Mouse (Mus musculus): ENCODE data around the gene Mtmr1. TPM values are rescaled to one million over a fixed set of nuclear protein-coding genes. Genes with fewer than 3 reads are reported as not detected.

Mtmr1 gene
- polyA plus RNA-seq, 1 experiment: 5.3 TPM

DNA sequence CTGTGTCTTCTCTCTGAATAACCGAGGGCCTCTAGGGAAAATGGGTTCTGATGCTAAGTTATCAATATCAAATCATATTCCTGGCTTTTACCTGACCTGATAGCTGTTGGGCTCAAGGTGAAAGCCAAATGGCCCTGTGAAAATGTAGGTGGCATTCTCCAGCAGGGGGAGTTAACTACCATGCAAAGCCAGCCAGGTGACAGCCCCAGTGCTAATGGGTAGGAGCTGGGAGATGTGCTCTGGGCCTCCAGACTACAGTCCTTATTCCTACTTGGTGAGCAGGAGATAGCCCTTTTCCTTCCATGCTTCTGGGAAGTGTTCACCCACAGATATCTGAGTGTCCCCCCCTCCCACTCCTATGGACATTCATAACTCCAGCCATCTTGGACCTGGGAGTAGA is 60.3 kb downstream of the Mtmr1 start:
- H3K4me3 ChIP-seq (ENCODE audit: control insufficient read depth, low read depth, low read length): no peak overlapping the region
- no peak for TF ChIP-seq CTCF (IDR thresholded peaks at IDR 0.05; ENCODE audit: control insufficient read depth, insufficient read depth, insufficient replicate concordance, low read depth, low read length)
- no peaks in the 10 kb centered on the region for H3K4me1 ChIP-seq (ENCODE audit: control insufficient read depth, insufficient read depth, low read length)
- no peaks in the 10 kb centered on the region for H3K27me3 ChIP-seq (ENCODE audit: control insufficient read depth, insufficient read depth, low read length)
- no peaks in the 10 kb centered on the region for H3K36me3 ChIP-seq (ENCODE audit: control insufficient read depth, insufficient read depth, low read length)
- no peak overlapping the region for H3K27ac ChIP-seq (ENCODE audit: control insufficient read depth, insufficient read depth, low read depth, low read length)

DNA sequence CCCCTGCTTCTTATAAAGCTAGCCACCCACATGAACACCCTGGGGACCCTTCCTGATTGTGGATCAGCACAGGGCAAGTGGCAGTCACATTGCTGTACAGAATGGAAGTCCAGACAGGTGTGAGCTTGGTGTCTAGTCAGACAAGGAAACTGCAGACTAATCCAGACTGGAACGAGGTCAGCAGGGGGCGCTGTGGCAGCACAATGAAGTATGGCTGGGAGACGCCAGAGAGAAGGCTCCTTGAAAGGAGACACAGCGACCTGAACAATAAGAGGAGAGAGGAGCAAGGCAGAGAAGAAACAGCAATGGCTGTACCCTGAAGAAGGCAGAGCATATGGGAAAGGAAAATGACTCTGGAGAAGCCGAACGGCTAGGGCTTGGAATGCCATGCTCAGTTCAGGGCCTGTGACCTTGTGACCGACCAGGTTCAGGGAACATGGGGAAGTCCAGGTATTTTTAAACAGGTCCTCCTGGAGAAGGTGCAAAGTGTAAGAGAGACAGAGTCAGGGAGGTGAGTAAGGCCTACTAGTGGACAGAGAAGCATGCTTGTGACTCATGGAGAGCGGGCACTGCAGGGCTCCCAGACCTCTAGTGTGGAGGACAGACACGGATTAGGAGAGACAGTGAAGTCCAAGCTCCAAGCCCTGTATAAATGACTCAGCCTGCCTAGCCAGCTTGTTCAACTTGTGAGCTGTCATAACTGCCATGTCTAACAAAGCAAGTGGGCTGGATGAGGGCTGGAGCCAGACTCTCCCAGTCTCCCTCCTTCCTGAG is 61.4 kb downstream of the Mtmr1 start:
- H3K27me3 ChIP-seq (ENCODE audit: control insufficient read depth, insufficient read depth, low read length): no peaks in the 10 kb centered on the region
- TF ChIP-seq CTCF (IDR thresholded peaks at IDR 0.05; ENCODE audit: control insufficient read depth, insufficient read depth, insufficient replicate concordance, low read depth, low read length) (peak; percentile 47; the same call in 1 of the 2 replicates), POLR2A (IDR thresholded peaks at IDR 0.05; ENCODE audit: control insufficient read depth, low read depth, low read length) (no peak)
- H3K4me1 ChIP-seq (ENCODE audit: control insufficient read depth, insufficient read depth, low read length): no peaks in the 10 kb centered on the region
- no peak overlapping the region for H3K27ac ChIP-seq (ENCODE audit: control insufficient read depth, insufficient read depth, low read depth, low read length)
- no peak overlapping the region for H3K4me3 ChIP-seq (ENCODE audit: control insufficient read depth, low read depth, low read length)
- no peaks in the 10 kb centered on the region for H3K36me3 ChIP-seq (ENCODE audit: control insufficient read depth, insufficient read depth, low read length)

DNA sequence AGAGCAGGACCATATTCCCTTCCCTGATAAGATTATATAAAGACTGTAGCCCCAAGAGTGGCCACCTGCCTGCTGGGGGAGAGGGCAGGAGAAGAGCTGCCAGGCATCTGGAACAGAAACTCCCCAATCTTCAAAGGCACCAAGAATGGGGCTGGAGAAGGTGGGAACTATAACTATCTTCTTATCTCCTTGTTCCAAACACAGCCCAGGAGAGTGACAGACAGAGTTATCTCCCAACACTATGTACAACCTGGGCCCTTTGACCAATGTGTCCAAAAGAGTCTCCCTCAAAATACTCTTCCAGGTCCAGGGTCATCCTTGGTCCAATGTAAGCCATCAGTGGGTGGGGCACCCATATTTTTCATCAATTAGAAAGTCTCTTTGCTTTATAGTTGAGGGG is 62.9 kb downstream of the Mtmr1 start:
- H3K36me3 ChIP-seq (ENCODE audit: control insufficient read depth, insufficient read depth, low read length): no peaks in the 10 kb centered on the region
- H3K27me3 ChIP-seq (ENCODE audit: control insufficient read depth, insufficient read depth, low read length): no peaks in the 10 kb centered on the region
- no peak for TF ChIP-seq POLR2A (IDR thresholded peaks at IDR 0.05; ENCODE audit: control insufficient read depth, low read depth, low read length)
- no peak for TF ChIP-seq CTCF (IDR thresholded peaks at IDR 0.05; ENCODE audit: control insufficient read depth, insufficient read depth, insufficient replicate concordance, low read depth, low read length)
- H3K27ac ChIP-seq (ENCODE audit: control insufficient read depth, insufficient read depth, low read depth, low read length): no peak overlapping the region
- no peaks in the 10 kb centered on the region for H3K4me1 ChIP-seq (ENCODE audit: control insufficient read depth, insufficient read depth, low read length)
- no peak overlapping the region for H3K4me3 ChIP-seq (ENCODE audit: control insufficient read depth, low read depth, low read length)

DNA sequence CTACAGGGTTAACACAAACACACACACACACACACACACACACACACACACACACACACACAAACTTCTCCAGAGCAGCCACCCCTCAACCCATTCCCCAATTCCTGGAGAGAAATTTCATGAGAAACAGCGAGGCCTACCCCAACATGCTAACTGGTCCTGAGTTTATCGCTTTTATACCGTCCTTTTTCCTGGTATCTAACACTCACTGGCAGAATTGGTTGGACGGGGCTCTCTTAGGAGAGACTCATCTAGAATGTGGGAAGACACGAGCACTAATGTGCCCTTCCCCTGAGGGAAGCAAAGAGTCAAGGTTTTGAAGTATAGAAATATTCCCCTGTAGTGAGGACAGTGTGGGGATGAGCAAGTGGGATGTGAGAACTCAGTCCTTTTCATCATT is 66.3 kb downstream of the Mtmr1 start:
- TF ChIP-seq POLR2A (IDR thresholded peaks at IDR 0.05; ENCODE audit: control insufficient read depth, low read depth, low read length): no peak
- H3K36me3 ChIP-seq (ENCODE audit: control insufficient read depth, insufficient read depth, low read length): no peaks in the 10 kb centered on the region
- H3K27ac ChIP-seq (ENCODE audit: control insufficient read depth, insufficient read depth, low read depth, low read length): no peak overlapping the region
- H3K27me3 ChIP-seq (ENCODE audit: control insufficient read depth, insufficient read depth, low read length): no peaks in the 10 kb centered on the region
- no peak overlapping the region for H3K4me3 ChIP-seq (ENCODE audit: control insufficient read depth, low read depth, low read length)
- no peaks in the 10 kb centered on the region for H3K4me1 ChIP-seq (ENCODE audit: control insufficient read depth, insufficient read depth, low read length)

DNA sequence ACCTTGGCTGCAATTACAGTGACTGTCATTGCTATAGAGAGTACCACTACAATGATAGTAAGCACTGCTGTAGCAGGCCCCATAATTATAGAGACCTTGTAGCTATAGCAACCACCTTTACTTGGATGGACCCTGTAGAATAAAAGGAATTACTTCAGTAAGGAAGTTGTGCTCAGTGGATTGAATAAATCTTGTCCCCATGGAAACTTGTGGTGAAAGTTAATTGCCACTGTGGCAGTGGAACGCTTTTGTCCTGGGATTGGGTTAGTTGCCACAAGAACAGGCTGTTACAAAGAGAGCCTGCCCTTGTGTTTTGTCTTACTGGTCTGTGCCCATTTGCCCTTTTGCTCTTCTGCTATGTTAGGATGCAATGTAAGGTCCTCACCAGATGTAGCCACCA is 69.9 kb downstream of the Mtmr1 start:
- H3K36me3 ChIP-seq (ENCODE audit: control insufficient read depth, insufficient read depth, low read length): no peaks in the 10 kb centered on the region
- no peaks in the 10 kb centered on the region for H3K27me3 ChIP-seq (ENCODE audit: control insufficient read depth, insufficient read depth, low read length)
- TF ChIP-seq CTCF (IDR thresholded peaks at IDR 0.05; ENCODE audit: control insufficient read depth, insufficient read depth, insufficient replicate concordance, low read depth, low read length) (no peak), POLR2A (IDR thresholded peaks at IDR 0.05; ENCODE audit: control insufficient read depth, low read depth, low read length) (no peak)
- H3K27ac ChIP-seq (ENCODE audit: control insufficient read depth, insufficient read depth, low read depth, low read length): no peak overlapping the region
- no peaks in the 10 kb centered on the region for H3K4me1 ChIP-seq (ENCODE audit: control insufficient read depth, insufficient read depth, low read length)
- H3K4me3 ChIP-seq (ENCODE audit: control insufficient read depth, low read depth, low read length): no peak overlapping the region

DNA sequence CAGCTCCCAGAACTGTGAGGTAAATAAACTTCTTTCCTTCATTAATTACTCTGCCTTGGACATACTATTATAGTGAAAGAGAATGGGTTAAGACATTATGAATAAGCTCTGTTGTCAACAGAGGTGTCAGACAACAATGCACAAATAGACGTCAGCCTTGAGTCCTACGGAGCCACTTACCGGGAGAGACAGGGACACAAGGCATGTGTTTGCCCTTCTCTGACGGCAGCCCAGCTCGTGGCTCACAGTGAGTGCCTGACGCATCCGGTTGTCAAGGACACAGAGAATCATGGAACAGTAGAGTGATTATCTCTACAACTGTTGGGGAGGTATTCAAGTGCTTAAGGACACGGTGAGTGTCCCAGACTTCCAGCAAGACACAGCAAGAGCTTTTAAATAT is 70.3 kb downstream of the Mtmr1 start:
- Histone ChIP-seq H3K36me3 (ENCODE audit: control insufficient read depth, insufficient read depth, low read length) (no peaks in the 10 kb centered on the region), H3K27me3 (ENCODE audit: control insufficient read depth, insufficient read depth, low read length) (no peaks in the 10 kb centered on the region), H3K4me1 (ENCODE audit: control insufficient read depth, insufficient read depth, low read length) (no peaks in the 10 kb centered on the region), H3K4me3 (ENCODE audit: control insufficient read depth, low read depth, low read length) (no peak overlapping the region), H3K27ac (ENCODE audit: control insufficient read depth, insufficient read depth, low read depth, low read length) (no peak overlapping the region)
- TF ChIP-seq CTCF (IDR thresholded peaks at IDR 0.05; ENCODE audit: control insufficient read depth, insufficient read depth, insufficient replicate concordance, low read depth, low read length): no peak
- TF ChIP-seq POLR2A (IDR thresholded peaks at IDR 0.05; ENCODE audit: control insufficient read depth, low read depth, low read length): no peak

GRCm38 (mm10) chrX:71435542-71435941 is 71.0 kb downstream of the Mtmr1 start:
- Histone ChIP-seq H3K27me3 (ENCODE audit: control insufficient read depth, insufficient read depth, low read length) (no peaks in the 10 kb centered on the region), H3K4me1 (ENCODE audit: control insufficient read depth, insufficient read depth, low read length) (no peaks in the 10 kb centered on the region), H3K4me3 (ENCODE audit: control insufficient read depth, low read depth, low read length) (no peak overlapping the region), H3K36me3 (ENCODE audit: control insufficient read depth, insufficient read depth, low read length) (no peaks in the 10 kb centered on the region), H3K27ac (ENCODE audit: control insufficient read depth, insufficient read depth, low read depth, low read length) (no peak overlapping the region)
- TF ChIP-seq CTCF (IDR thresholded peaks at IDR 0.05; ENCODE audit: control insufficient read depth, insufficient read depth, insufficient replicate concordance, low read depth, low read length): no peak
- TF ChIP-seq POLR2A (IDR thresholded peaks at IDR 0.05; ENCODE audit: control insufficient read depth, low read depth, low read length): no peak

DNA sequence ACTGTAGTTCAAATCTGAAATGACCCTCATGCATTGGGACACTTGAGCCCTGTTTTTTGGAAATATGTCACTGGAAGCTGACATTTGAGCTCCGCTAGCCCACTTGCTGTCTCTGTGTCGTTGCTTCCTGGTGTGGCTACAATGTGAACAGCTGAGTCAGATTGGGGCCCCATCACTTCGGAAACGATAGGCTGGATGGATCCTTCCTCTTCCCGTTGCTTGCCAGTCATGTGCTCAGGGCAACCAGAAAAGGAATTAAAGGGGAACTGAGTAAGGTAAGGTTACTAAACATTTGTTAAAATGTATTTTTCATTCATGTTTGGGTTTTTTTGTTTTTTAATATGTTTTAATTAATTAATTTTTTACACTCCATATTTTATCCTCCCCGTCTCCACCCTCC is 74.9 kb downstream of the Mtmr1 start:
- no peak overlapping the region for H3K27ac ChIP-seq (ENCODE audit: control insufficient read depth, insufficient read depth, low read depth, low read length)
- no peak overlapping the region for H3K4me3 ChIP-seq (ENCODE audit: control insufficient read depth, low read depth, low read length)
- no peak for TF ChIP-seq POLR2A (IDR thresholded peaks at IDR 0.05; ENCODE audit: control insufficient read depth, low read depth, low read length)
- no peak for TF ChIP-seq CTCF (IDR thresholded peaks at IDR 0.05; ENCODE audit: control insufficient read depth, insufficient read depth, insufficient replicate concordance, low read depth, low read length)
- no peaks in the 10 kb centered on the region for H3K27me3 ChIP-seq (ENCODE audit: control insufficient read depth, insufficient read depth, low read length)
- no peaks in the 10 kb centered on the region for H3K36me3 ChIP-seq (ENCODE audit: control insufficient read depth, insufficient read depth, low read length)
- no peaks in the 10 kb centered on the region for H3K4me1 ChIP-seq (ENCODE audit: control insufficient read depth, insufficient read depth, low read length)

All from testis, adult 2 months (tissue).